Mouse (Mus musculus) limb, embryonic 13.5 days (tissue): ENCODE results near the gene Gucy1b2. TPM values are rescaled to one million over a fixed set of nuclear protein-coding genes. Genes with fewer than 3 reads are reported as not detected.

Source experiments
- ATAC-seq: fragments of 200-750 bp; cut with Nextera tagmentation; 2 replicates; pipeline ENCODE4 v1.8.0; 2017; ENCODE audit warnings: low read depth, moderate number of reproducible peaks, moderate TSS enrichment; ENCODE audit not compliant: low FRiP score
- H3K27ac ChIP-seq: fragments of 300-500 bp; sonication (generic); 2 replicates; pipeline ENCODE4 v1.5.1; 2015; ENCODE audit warnings: inconsistent platforms, mild to moderate bottlenecking, moderate library complexity
- H3K27me3 ChIP-seq: fragments of 300-500 bp; sonication (generic); 2 replicates; pipeline ENCODE4 v1.6.1; 2015; ENCODE audit warnings: mild to moderate bottlenecking, inconsistent platforms
- H3K36me3 ChIP-seq: fragments of 300-500 bp; sonication (generic); 2 replicates; pipeline ENCODE4 v1.6.1; 2015; ENCODE audit warnings: inconsistent platforms, mild to moderate bottlenecking, moderate library complexity
- H3K4me1 ChIP-seq: fragments of 300-500 bp; sonication (generic); 2 replicates; pipeline ENCODE4 v1.6.1; 2015; ENCODE audit warnings: inconsistent platforms
- H3K4me2 ChIP-seq: fragments of 300-500 bp; sonication (generic); replicated peaks from 2 replicates; pipeline ENCODE4 v1.6.1; 2015; ENCODE audit warnings: inconsistent platforms, mild to moderate bottlenecking, moderate library complexity
- H3K4me3 ChIP-seq: fragments of 300-500 bp; sonication (generic); 2 replicates; pipeline ENCODE4 v1.5.1; 2015; ENCODE audit warnings: moderate library complexity, mild to moderate bottlenecking, inconsistent platforms
- H3K9ac ChIP-seq: fragments of 300-500 bp; sonication (generic); 2 replicates; pipeline ENCODE4 v1.6.1; 2015; ENCODE audit warnings: mild to moderate bottlenecking, inconsistent platforms
- H3K9me3 ChIP-seq: fragments of 300-500 bp; sonication (generic); 2 replicates; pipeline ENCODE4 v1.6.1; 2016; ENCODE audit warnings: inconsistent platforms
- WGBS: fragments of 180-500 bp; shearing (Covaris S2); methylation state at CpG from one replicate; pipeline ENCODE4 v1.1.7; 2015; 5-methylcytosine and 5-hydroxymethylcytosine counted together
- polyA plus RNA-seq: library from polyadenylated mRNA; unstranded; fragments of >200 nt; fragmentation: Nextera tagmentation; extraction: Ambion mirVana; gene quantifications from 2 replicates; pipeline ENCODE4 v1.2.1, GENCODE M21; 2015

Gucy1b2 gene
- polyA plus RNA-seq, 1 experiment from 2014 or later = 0.71 TPM

- Histone ChIP-seq H3K4me2 (peak overlapping the region; percentile 34), H3K36me3 (no peaks in the 10 kb centered on the region), H3K27me3 (peaks cover 13% of the 10 kb centered on the region), H3K9me3 (no peaks in the 10 kb centered on the region), H3K4me1 (peaks cover 5% of the 10 kb centered on the region), H3K27ac (no peak overlapping the region), H3K4me3 (no peak overlapping the region), H3K9ac (no peak overlapping the region)
- ATAC-seq = no peak
- 23% methylated on average over 9 of the region's 9 CpGs for WGBS
Measured at GRCm38 (mm10) chr14:62464966-62465365, 8.9 kb upstream of the Gucy1b2 start.

DNA sequence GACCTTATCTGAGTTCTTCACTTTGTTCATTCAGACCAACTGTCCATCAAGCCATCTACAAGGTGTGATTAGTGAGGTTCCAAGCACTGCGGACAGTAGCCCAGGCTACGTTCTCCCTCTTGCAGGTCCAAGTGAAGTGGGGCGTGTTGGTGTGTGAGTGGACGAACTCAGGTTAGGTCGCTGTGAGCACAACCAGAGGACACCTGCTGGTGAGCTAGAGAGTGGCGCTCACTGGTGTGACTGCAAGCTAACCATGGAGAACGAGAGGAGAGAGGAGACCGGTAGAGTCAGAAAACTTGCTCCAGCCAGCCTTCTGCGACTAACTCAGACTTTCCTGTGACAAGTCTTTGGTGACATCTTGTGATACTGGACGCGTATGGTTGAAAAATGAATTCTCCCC lies 3.5 kb upstream of the Gucy1b2 start:
- no peak overlapping the region for H3K9ac ChIP-seq
- WGBS = 61% methylated on average over 11 of the region's 11 CpGs
- no peaks in the 10 kb centered on the region for H3K36me3 ChIP-seq
- ATAC-seq = no peak
- H3K4me3 ChIP-seq = no peak overlapping the region
- H3K27me3 ChIP-seq = peaks cover 15% of the 10 kb centered on the region
- H3K4me2 ChIP-seq = no peak overlapping the region
- H3K9me3 ChIP-seq = no peaks in the 10 kb centered on the region
- no peak overlapping the region for H3K27ac ChIP-seq
- H3K4me1 ChIP-seq = no peaks in the 10 kb centered on the region

DNA sequence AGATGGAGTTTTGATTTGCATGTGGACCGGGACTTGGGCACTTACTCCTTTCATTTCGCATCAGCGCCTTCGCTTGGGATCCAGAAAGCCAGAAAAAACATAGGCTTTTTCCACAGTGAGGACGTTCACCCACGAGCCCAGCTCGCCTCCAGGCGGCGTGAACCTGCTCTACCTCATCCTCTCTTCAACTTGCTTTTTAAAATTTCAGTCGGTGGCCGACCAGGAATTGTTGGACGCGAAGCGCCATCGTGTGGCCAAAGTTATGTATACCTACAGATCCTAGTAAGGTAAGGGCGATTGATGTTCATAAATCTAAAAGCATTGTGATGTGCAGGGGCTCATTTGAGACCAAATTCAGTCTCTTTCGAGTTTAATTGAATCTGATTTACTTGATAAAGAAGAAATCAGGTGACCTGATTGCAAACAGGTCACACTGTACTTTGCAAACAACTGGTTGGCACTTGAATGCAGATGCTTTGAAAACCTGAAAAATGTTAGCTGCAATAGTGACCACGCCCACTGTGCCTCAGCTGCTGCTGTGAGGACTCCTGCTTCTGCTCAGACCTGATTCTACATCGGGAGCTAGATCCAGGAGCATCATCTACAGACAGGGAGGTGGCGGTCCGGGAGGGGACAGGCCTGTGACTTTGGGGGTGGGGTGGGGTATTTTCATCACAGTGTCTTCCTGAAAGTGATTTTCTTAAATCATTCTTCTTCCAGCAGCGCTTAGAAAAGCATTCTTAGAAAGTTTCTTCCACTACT lies 1.5 kb upstream of the Gucy1b2 start:
- H3K27ac ChIP-seq = no peak overlapping the region
- H3K9me3 ChIP-seq = no peaks in the 10 kb centered on the region
- no peaks in the 10 kb centered on the region for H3K36me3 ChIP-seq
- peak; percentile 83 for ATAC-seq
- no peak overlapping the region for H3K4me2 ChIP-seq
- WGBS = 18% methylated on average over 22 of the region's 22 CpGs
- peaks cover 9% of the 10 kb centered on the region for H3K27me3 ChIP-seq
- H3K4me3 ChIP-seq = no peak overlapping the region
- H3K9ac ChIP-seq = no peak overlapping the region
- H3K4me1 ChIP-seq = no peaks in the 10 kb centered on the region

DNA sequence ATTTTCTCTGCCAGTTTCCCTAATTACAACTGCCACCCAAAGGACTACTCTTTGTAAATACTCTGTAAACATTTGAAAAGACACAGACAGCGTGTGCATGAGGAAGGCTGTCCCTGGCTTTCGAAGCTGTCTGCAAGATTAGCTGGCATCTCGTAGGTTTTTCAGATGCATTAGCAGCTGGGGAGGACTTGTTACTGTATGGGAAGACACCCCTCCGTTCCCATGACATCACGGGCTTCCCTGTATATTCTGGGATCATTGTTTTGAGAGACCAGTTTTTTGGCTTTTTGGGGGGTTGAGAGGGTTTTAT lies 564 bp downstream of the Gucy1b2 start:
- Histone ChIP-seq H3K4me2 (no peak overlapping the region), H3K27ac (no peak overlapping the region), H3K4me3 (no peak overlapping the region), H3K27me3 (peaks cover 9% of the 10 kb centered on the region), H3K36me3 (no peaks in the 10 kb centered on the region), H3K4me1 (no peaks in the 10 kb centered on the region), H3K9ac (no peak overlapping the region), H3K9me3 (no peaks in the 10 kb centered on the region)
- no peak for ATAC-seq
- WGBS = 77% methylated on average over 5 of the region's 5 CpGs

- H3K4me1 ChIP-seq = no peaks in the 10 kb centered on the region
- peaks cover 8% of the 10 kb centered on the region for H3K27me3 ChIP-seq
- H3K27ac ChIP-seq = no peak overlapping the region
- 56% methylated on average over 9 of the region's 9 CpGs for WGBS
- H3K9ac ChIP-seq = no peak overlapping the region
- H3K36me3 ChIP-seq = no peaks in the 10 kb centered on the region
- H3K9me3 ChIP-seq = no peaks in the 10 kb centered on the region
- no peak for ATAC-seq
- no peak overlapping the region for H3K4me2 ChIP-seq
- no peak overlapping the region for H3K4me3 ChIP-seq
Measured at GRCm38 (mm10) chr14:62454760-62455569, 1.1 kb downstream of the Gucy1b2 start.

GRCm38 (mm10) chr14:62454136-62454535 lies 2.0 kb downstream of the Gucy1b2 start:
- 60% methylated on average over 3 of the region's 3 CpGs for WGBS
- no peak for ATAC-seq
- no peak overlapping the region for H3K4me2 ChIP-seq

GRCm38 (mm10) chr14:62453276-62453675 lies 2.8 kb downstream of the Gucy1b2 start:
- Histone ChIP-seq H3K9ac (no peak overlapping the region), H3K9me3 (no peaks in the 10 kb centered on the region), H3K36me3 (no peaks in the 10 kb centered on the region), H3K4me2 (no peak overlapping the region), H3K27ac (no peak overlapping the region), H3K4me3 (no peak overlapping the region), H3K4me1 (no peaks in the 10 kb centered on the region), H3K27me3 (peaks cover 5% of the 10 kb centered on the region; the same call in 1 of the 2 replicates)
- WGBS = 68% methylated on average over 11 of the region's 11 CpGs
- ATAC-seq = no peak

More at GRCm38 (mm10) chr14:62454136-62454535, 2.0 kb downstream of the Gucy1b2 start:
- Histone ChIP-seq H3K27ac (no peak overlapping the region), H3K36me3 (no peaks in the 10 kb centered on the region), H3K27me3 (peaks cover 5% of the 10 kb centered on the region; the same call in 1 of the 2 replicates), H3K4me1 (no peaks in the 10 kb centered on the region), H3K4me3 (no peak overlapping the region), H3K9ac (no peak overlapping the region), H3K9me3 (no peaks in the 10 kb centered on the region)

GRCm38 (mm10) chr14:62450706-62451105 lies 5.4 kb downstream of the Gucy1b2 start:
- ATAC-seq = no peak

DNA sequence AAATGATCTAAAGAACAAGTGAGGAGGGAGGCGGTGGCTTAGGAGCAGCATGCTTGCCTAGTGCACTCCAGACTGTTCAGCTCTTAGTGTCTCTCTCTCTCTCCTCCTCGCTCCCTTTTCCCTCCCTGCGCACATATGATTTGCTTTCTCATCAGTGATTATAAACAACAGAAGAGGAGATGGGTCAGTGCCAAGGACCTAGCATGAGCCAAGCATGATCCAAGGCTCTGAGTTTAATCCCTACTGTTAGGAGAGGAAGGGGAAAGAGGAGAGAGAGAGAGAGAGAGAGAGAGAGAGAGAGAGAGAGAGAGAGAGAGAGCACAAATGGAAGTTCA lies 8.9 kb downstream of the Gucy1b2 start:
- Histone ChIP-seq H3K4me1 (peaks cover 17% of the 10 kb centered on the region), H3K27me3 (no peaks in the 10 kb centered on the region), H3K4me2 (no peak overlapping the region), H3K27ac (no peak overlapping the region), H3K36me3 (no peaks in the 10 kb centered on the region), H3K4me3 (no peak overlapping the region), H3K9me3 (no peaks in the 10 kb centered on the region), H3K9ac (no peak overlapping the region)
- no peak for ATAC-seq
- WGBS = 95% methylated on average over 3 of the region's 3 CpGs

More at GRCm38 (mm10) chr14:62450706-62451105, 5.4 kb downstream of the Gucy1b2 start:
- Histone ChIP-seq H3K9me3 (no peaks in the 10 kb centered on the region), H3K4me2 (no peak overlapping the region), H3K36me3 (no peaks in the 10 kb centered on the region), H3K4me1 (peaks cover 7% of the 10 kb centered on the region; the same call in 1 of the 2 replicates), H3K27ac (no peak overlapping the region), H3K27me3 (no peaks in the 10 kb centered on the region), H3K9ac (no peak overlapping the region), H3K4me3 (no peak overlapping the region)
- WGBS = 91% methylated on average over 1 of the region's 1 CpGs

DNA sequence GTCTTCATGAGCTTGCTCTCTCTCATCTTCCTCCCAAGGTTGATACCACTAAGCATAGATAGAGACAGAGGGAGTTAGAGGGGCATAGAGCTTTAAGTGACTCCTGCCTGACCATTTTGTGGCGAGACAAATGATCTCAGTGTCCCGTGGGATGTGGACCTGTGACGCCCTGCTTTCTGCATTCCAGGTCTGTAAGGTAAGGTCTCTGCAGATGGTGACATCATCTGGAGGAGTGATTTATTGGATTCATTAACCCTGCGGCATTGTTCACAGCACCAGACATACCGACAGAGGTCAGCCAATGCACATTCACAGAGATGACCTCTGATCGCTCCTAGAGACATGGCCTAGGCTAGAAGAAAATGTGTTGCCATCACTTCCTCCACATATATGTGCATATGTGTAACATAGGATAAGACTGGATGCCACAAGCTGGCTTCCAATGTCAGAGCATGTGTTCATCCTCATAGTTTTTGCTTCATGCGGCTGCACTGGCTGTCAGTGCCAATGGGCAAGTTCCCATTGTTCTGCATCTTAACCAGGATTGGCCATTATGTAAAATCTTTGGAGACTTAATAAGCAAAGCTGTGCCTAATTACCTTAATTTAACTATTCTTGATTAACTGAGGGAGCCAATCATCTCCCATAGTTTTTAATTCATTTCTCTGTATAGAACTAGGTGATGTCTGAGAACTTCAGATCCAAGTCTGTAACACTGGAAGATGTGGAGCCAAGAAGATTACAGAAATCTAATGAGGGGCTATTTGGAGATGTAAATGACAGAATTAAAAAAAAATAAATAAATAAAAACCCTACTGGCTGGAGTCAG lies 9.5 kb downstream of the Gucy1b2 start:
- WGBS = 46% methylated on average over 7 of the region's 7 CpGs
- ATAC-seq = no peak
- no peak overlapping the region for H3K4me3 ChIP-seq
- no peaks in the 10 kb centered on the region for H3K9me3 ChIP-seq
- no peak overlapping the region for H3K4me2 ChIP-seq
- no peak overlapping the region for H3K27ac ChIP-seq
- no peak overlapping the region for H3K9ac ChIP-seq
- H3K27me3 ChIP-seq = no peaks in the 10 kb centered on the region
- H3K4me1 ChIP-seq = peaks cover 17% of the 10 kb centered on the region
- no peaks in the 10 kb centered on the region for H3K36me3 ChIP-seq

DNA sequence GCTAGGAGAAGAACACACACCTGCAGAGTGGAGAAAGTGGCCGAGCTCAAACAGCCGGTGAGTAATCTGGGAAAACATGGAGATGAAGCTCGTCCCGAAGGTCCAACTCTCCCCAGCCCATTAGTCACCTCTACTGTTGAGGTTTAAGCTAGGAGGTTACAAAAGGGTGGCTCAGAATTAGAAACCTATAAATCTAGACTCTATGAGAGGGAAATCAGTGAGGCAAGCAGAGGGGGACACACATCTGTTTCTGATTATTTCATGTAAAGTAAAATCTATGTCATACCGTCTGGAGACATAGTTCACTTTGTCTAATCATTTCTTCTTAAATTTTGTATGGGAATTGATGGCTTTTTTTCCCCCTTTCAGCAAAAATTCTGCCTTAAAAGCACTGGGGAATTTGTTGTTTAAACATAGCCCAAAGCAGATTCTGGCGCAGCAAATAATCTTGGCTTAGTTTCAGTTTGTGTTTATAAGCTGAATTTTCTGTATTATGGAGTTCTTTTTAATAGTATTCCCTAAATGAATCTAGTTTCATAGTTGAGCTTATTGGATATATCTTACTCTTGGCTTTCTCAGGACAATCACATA lies 12.2 kb downstream of the Gucy1b2 start:
- Histone ChIP-seq H3K27me3 (no peaks in the 10 kb centered on the region), H3K4me3 (no peak overlapping the region), H3K9me3 (no peaks in the 10 kb centered on the region), H3K4me1 (peaks cover 17% of the 10 kb centered on the region), H3K27ac (peak overlapping the region; percentile 44; the same call in 1 of the 2 replicates), H3K36me3 (no peaks in the 10 kb centered on the region), H3K9ac (no peak overlapping the region), H3K4me2 (no peak overlapping the region; the same call in 1 of the 2 replicates)
- 24% methylated on average over 6 of the region's 6 CpGs for WGBS
- no peak; the same call in 1 of the 2 replicates for ATAC-seq
